Mouse (Mus musculus) left cerebral cortex, adult 11 months (tissue): ENCODE measurements around the gene Astl.

Source experiments
- DNase-seq: peaks from one replicate; pipeline ENCODE4 v3.0.0; 2022; ENCODE audit warnings: low spot score

Gene Astl

GRCm38 (mm10) chr2:127324456-127324855 is 14.0 kb upstream of the Astl start:
- no peak for DNase-seq

GRCm38 (mm10) chr2:127328090-127328851 is 10.2 kb upstream of the Astl start:
- DNase-seq: no peak

GRCm38 (mm10) chr2:127332807-127333570 is 5.5 kb upstream of the Astl start:
- no peak for DNase-seq

- no peak for DNase-seq
These were observed 4.4 kb upstream of the Astl start for GRCm38 (mm10) chr2:127333945-127334603.

- DNase-seq: no peak
These were observed 3.3 kb upstream of the Astl start for GRCm38 (mm10) chr2:127335078-127335541.

GRCm38 (mm10) chr2:127335767-127336496 is 2.5 kb upstream of the Astl start, which contains the start of gene Dusp2:
Gene Dusp2, plus strand, starts transcription at chr2:127336159.
- DNase-seq: peak; percentile 33

- no peak for DNase-seq
These were observed 2.0 kb upstream of the Astl start for GRCm38 (mm10) chr2:127336497-127336832.

GRCm38 (mm10) chr2:127336885-127337284 is 1.6 kb upstream of the Astl start:
- no peak for DNase-seq

GRCm38 (mm10) chr2:127337531-127337930 is 908 bp upstream of the Astl start:
- no peak for DNase-seq

- no peak for DNase-seq
These were observed 427 bp upstream of the Astl start for GRCm38 (mm10) chr2:127338012-127338411.

GRCm38 (mm10) chr2:127338833-127339232 is 394 bp downstream of the Astl start:
- no peak for DNase-seq

GRCm38 (mm10) chr2:127339262-127339661 is 823 bp downstream of the Astl start:
- DNase-seq: no peak

- no peak for DNase-seq
These were observed 2.7 kb downstream of the Astl start for GRCm38 (mm10) chr2:127341159-127341558.

- DNase-seq: no peak
These were observed 7.9 kb downstream of the Astl start for GRCm38 (mm10) chr2:127346334-127346733.

- no peak for DNase-seq
These were observed 8.9 kb downstream of the Astl start for GRCm38 (mm10) chr2:127347147-127347985.

GRCm38 (mm10) chr2:127353881-127354280 is 15.4 kb downstream of the Astl start:
- no peak for DNase-seq

- peak; percentile 65 for DNase-seq
These were observed 24.2 kb downstream of the Astl start, which contains the start of gene Adra2b for GRCm38 (mm10) chr2:127362459-127363281. Gene Adra2b, plus strand, starts transcription at chr2:127363208.

GRCm38 (mm10) chr2:127363282-127363652 is 24.8 kb downstream of the Astl start:
- DNase-seq: no peak

- no peak for DNase-seq
These were observed 25.3 kb downstream of the Astl start for GRCm38 (mm10) chr2:127363696-127364095.

GRCm38 (mm10) chr2:127364452-127364851 is 26.0 kb downstream of the Astl start:
- no peak for DNase-seq
